Mouse (Mus musculus) cerebellum, postnatal 4 days (tissue): ENCODE data around the gene Prkch.

Experiments used
- DNase-seq, 2 experiments: peaks; one replicate each; pipeline ENCODE4 v3.0.0; 2022; ENCODE audit warnings: low spot score in 2 of 2, mixed read lengths in 1 of 2

Gene Prkch

DNA sequence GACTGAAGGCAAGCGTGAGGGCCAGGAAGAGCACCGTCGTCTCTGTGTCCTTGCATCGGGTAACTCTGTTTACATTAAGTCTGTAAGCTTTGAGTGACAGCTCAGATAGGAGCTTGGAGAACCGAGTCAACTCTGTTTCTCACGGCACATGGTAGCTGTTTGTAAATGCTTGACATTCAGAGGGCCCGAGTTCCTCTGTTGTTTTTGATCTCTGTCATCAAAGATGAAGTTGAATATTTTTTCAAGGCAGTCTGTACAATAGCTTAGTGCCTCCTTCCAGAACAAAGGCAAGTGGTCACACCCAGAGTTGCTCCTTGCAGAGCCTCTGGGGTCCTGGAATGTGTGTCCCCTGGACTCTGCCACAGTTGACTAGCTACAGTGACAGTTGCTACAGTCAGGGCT, 94.8 kb downstream of the Prkch start:
- DNase-seq = no peak

DNA sequence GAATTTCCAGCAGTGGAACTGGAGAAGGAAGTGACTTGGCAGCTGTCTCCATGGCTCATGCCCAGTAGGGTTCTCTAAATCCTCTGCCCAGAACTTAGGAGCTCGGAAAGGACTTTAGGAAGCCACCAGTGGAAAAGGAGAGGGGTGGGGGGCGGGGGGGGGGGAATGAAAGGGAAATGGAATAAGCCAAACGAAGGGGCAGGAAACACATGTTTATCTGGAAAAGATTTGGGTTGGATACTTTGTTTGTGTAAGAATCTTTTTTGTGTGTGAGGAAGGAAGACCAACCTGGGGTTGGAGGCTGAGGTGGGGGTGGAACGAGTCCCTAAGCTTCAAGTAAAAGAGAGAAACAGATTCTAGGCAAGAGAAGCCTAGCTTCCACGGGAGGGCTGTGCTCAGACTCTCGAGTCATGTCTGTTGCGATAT, 98.3 kb downstream of the Prkch start:
- no peak for DNase-seq

- no peak for DNase-seq
These were observed 101.3 kb downstream of the Prkch start for GRCm38 (mm10) chr12:73685875-73686274.

- DNase-seq = no peak
These were observed 101.9 kb downstream of the Prkch start for GRCm38 (mm10) chr12:73686456-73686855.

DNA sequence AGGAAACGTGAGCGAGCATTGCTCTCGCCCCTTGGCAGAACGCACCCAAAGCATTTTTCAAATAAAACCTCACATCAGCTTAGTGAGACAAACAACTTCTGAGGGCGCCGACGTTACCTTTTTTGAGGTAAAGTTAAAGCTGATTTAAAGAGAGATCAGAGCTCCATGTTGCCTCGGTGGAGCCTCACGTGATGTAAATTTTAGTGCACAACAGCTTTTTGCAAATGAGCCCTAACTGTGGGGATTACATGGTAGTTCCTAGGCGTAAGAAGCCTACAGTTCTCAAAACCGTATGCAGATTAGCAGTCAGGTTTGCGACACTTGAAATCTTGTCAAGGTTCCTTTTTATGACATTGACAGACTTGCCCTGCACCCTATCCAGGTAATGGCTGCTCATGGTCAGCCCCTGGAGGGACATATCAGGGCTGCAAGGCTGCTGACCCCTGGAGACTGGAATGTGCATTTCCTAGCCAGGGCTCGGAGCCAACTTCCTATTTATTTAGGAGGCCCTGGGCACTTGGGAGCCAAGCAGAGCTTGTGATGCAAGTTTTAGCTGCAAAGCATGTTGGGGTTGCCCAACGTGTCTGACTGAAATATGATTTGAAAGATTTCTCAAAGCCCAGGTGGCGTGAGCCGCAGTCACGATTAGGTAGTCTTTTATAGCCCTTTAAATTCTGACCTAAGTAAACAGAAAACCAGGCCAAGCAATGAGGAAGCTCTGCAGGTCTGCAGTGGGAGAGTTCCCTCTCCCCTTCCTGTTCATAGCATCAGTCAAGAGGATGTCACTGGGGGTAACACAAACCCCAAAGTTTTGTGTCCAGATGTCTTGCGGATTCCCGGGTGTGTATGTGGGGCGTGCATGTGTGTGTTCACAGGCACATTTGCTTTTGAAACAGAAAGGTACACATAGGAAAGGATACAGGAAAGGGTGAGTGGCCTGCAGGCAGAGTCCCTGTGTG, 102.8 kb downstream of the Prkch start:
- DNase-seq = no peak

GRCm38 (mm10) chr12:73692321-73692720, 107.7 kb downstream of the Prkch start:
- no peak for DNase-seq

DNA sequence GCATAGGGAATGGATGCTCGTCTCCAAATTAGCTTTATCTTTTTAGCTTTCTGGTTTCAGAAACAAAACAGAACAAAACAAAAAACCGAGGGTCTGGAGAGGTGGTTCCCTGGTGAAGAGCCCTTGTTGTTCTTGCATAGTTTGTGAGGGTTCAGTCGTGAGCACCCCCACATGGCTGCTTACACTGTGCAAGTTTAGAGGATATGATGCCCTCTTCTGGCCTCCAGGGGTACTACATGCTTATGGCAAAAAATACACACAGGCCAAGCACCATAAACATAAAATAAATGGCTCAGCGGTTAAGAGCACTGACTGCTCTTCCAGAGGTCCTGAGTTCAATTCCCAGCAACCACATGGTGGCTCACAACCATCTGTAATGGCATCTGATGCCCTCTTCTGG, 108.8 kb downstream of the Prkch start:
- peak; percentile 43 to 71 for DNase-seq

- DNase-seq = no peak
These were observed 110.1 kb downstream of the Prkch start for GRCm38 (mm10) chr12:73694690-73695089.

DNA sequence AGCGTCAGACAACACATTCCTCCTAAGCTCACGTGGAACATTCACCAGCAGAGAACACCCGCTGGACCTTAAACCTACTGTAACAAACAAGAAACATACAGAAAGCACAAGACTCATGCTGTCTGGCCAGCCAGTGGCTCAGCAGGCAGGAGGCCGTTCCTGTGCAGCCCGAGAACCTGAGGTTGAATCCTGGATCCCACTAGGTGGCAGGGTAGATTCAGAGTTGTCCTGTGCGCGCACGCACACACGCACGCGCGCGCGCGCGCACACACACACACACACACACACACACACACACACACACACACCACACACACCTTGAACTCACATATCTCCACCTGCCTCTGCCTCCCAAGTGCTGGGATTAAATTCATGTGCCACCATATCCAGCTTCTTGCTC, 110.5 kb downstream of the Prkch start:
- DNase-seq = no peak

DNA sequence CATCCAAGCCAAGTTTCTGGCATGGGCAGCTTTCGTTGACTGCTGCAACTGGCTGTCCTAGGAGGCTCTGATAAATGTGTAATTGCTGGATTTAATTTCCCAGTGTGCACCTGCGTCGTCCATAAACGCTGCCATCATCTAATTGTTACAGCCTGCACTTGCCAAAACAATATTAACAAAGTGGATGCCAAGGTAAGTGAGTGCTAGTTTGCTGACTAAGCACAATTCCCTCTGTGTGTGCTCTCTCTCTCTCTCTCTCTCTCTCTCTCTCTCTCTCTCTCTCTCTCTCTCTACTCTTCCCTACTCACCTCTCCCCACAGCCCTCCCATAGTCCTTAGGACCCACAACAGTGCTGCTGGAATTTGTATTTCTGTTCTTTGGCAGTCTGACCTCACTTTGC, 111.5 kb downstream of the Prkch start:
- DNase-seq = no peak

GRCm38 (mm10) chr12:73696946-73697345, 112.3 kb downstream of the Prkch start:
- no peak for DNase-seq

GRCm38 (mm10) chr12:73698436-73698835, 113.8 kb downstream of the Prkch start:
- no peak for DNase-seq

- no peak for DNase-seq
These were observed 114.2 kb downstream of the Prkch start for GRCm38 (mm10) chr12:73698841-73699240.

GRCm38 (mm10) chr12:73699471-73700186, 115.0 kb downstream of the Prkch start:
- DNase-seq = no peak

- no peak for DNase-seq
These were observed 116.0 kb downstream of the Prkch start for GRCm38 (mm10) chr12:73700544-73701069.

- no peak for DNase-seq
These were observed 117.4 kb downstream of the Prkch start for GRCm38 (mm10) chr12:73701999-73702398.

GRCm38 (mm10) chr12:73704382-73704781, 119.8 kb downstream of the Prkch start:
- DNase-seq = no peak

DNA sequence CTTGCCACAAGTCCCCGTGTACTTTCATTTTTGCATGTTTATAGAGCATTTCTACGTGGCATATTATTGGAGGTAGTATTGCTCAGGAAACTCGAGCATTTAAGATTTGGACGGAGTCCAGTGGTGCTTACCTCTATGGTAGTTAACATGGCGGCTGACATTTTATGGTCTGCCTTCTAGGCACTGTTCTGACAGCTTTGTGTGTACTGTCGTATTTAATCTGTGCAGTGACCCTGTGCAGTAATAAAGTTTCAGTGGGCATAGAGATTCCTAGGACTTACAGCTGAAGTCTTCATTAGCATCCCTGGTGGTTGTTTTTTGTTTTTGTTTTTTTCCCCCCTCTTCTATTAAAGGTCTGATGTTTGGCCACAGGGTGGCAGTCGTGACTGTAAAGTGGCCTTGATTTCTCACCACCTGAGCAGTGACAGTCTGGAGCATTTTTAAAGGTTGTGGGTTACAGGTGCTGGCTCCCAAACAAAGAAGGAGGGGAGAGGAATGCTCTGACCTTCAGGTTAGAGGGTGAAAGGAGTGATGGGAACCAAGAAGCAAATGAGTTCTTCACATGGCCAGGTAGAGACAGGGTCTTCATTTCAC, 120.6 kb downstream of the Prkch start:
- peak; percentile 43 to 63 for DNase-seq

DNA sequence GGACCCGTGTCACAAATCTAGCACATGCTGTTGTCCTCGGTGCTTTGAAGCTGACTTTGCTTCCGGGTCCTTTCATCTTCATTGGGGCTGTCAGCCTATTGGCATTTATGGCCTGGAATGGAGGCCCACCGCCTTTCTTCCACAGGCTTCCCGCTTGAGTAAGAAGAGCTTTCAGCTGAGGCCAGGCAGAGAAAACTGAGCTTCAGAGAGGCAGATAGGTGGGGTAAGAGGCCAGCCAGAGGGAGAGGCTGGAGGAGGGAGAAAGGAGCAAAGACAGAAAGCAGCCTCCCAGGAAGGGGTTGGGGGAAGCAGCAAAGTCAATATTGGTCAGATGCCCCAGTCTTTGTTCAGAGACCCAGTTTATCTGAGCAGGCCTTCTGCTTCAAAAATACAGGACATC, 123.9 kb downstream of the Prkch start:
- no peak for DNase-seq

DNA sequence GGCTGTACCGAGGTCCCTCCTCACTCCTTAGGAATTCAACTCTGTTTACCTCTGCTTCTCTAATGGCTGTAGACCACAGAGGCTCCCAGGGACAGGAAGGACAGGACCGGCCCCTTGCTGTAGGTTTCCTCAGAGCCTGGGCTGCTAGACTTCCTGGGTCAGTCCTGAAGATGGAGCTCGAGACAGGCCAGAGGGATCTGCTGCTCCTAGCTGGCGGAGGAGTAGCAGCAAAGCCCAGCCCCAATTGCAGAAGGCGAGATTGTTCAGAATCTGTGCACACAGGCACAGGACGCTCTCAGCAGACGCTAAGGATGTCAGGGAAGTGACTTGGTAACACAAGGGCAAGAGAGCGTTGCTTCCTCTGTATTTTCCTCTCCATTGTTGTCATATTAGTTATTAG, 124.3 kb downstream of the Prkch start:
- DNase-seq = peak in 1 of 2 experiments; percentile 63

- DNase-seq = no peak
These were observed 126.2 kb downstream of the Prkch start for GRCm38 (mm10) chr12:73710846-73711245.

- DNase-seq = no peak
These were observed 127.5 kb downstream of the Prkch start for GRCm38 (mm10) chr12:73712122-73712521.
